ENCODE assay signal across 13 mouse cellular contexts in the genomic region with DNA sequence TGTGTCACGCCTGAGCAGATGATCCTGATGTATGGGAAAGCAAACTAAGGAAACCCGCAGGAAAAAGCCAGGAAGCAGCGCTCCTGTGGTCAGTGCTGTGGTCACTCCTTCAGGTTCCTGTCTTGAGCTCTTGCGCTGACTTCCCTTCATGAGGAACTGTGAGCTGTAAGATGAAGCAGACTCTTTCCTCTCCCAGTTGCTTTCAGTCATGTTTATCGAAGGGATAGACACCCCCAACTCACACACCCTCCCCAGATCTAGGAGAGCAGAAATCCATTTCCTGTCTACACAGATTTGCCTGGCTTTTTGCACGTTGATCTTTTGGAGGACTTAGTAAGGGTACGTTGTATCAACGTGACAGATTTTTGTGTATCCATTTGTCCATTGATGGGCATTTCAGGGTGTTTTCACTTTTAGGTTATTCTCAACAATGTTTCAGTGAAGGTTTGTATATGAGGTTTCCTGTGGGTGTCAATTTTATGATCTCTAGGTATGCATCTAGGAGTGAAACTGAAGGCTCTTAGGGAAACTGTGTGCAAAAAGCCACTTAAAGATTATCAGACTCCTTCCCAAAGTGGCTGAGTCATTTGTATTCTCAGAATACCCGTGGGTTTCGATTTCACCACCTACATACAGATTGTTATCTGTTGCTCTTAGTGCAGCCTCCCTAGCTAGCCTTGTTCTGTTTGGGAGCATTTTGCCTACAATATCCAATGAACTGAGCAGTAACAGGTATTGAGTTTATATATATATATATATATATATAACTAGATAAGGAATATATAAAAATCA. TPM values are rescaled to one million over a fixed set of nuclear protein-coding genes. Genes with fewer than 3 reads are reported as not detected.
DNase-seq lines count a peak whose midpoint lies in the region; ATAC-seq and TF ChIP-seq lines count a peak whose summit lies in the region.
"Had no signal": no experiment of that assay in that cellular context is flagged by ENCODE, and none has a peak within 500 bp of the region (broad histone marks: within the 10 kb centered on the region; RNA-seq: fewer than 3 reads in every experiment).

No protein-coding gene starts in this region.

- no peak overlapping the region for H3K27ac ChIP-seq in heart, embryonic 16.5 days (ENCODE audit: low read length)
- H3K27ac ChIP-seq in liver, embryonic 12.5 days = peak overlapping the region; percentile 62; the same call in 1 of the 2 replicates
- H3K27ac ChIP-seq: embryonic facial prominence, embryonic 13.5 days; hindbrain, embryonic 12.5 days; layer of hippocampus, adult 2 months had no signal

- H3K79me2 ChIP-seq in myocyte (ENCODE audit: control insufficient read depth, insufficient read depth) = no peaks in the 10 kb centered on the region

- H3K9me3 ChIP-seq in heart, embryonic 16.5 days (replicated peaks; ENCODE audit: control insufficient read depth, low read length) = peaks cover 2% of the 10 kb centered on the region; the same call in 1 of the 2 replicates
- H3K9me3 ChIP-seq in liver, embryonic 12.5 days (replicated peaks) = no peaks in the 10 kb centered on the region
- H3K9me3 ChIP-seq: embryonic facial prominence, embryonic 13.5 days; hindbrain, embryonic 12.5 days had no signal

- H3ac ChIP-seq in myocyte (ENCODE audit: control insufficient read depth, insufficient read length) = no peak overlapping the region

- no peaks in the 10 kb centered on the region for H3K36me3 ChIP-seq in heart, embryonic 16.5 days (ENCODE audit: control insufficient read depth, insufficient read depth)
- no peaks in the 10 kb centered on the region for H3K36me3 ChIP-seq in liver, embryonic 12.5 days
- no peaks in the 10 kb centered on the region for H3K36me3 ChIP-seq in myocyte (ENCODE audit: control insufficient read depth, insufficient read depth)
- H3K36me3 ChIP-seq: embryonic facial prominence, embryonic 13.5 days; hindbrain, embryonic 12.5 days had no signal

- no peak overlapping the region for H3K9ac ChIP-seq in heart, embryonic 16.5 days (ENCODE audit: low read length)
- H3K9ac ChIP-seq in liver, embryonic 12.5 days = peak overlapping the region; percentile 61
- H3K9ac ChIP-seq: embryonic facial prominence, embryonic 13.5 days; hindbrain, embryonic 12.5 days had no signal

- no peak for TF ChIP-seq POLR2A in myocyte (IDR thresholded peaks at IDR 0.05; ENCODE audit: insufficient read length, low read depth)

- ATAC-seq in heart, embryonic 16.5 days (replicated peaks; ENCODE audit: extremely low read depth, insufficient read depth, low FRiP score) = no peak
- ATAC-seq in liver, embryonic 12.5 days = peak; percentile 84

- 50% methylated on average over 10 of the region's 10 CpGs for WGBS in heart, embryonic 16.5 days
- 16% methylated on average over 10 of the region's 10 CpGs for WGBS in liver, embryonic 12.5 days (ENCODE audit: insufficient replicate concordance)

- no peak overlapping the region for H3K4me3 ChIP-seq in heart, embryonic 16.5 days (ENCODE audit: low read length)
- peak overlapping the region; percentile 46 for H3K4me3 ChIP-seq in liver, embryonic 12.5 days
- no peak overlapping the region for H3K4me3 ChIP-seq in myocyte
- H3K4me3 ChIP-seq: embryonic facial prominence, embryonic 13.5 days; hindbrain, embryonic 12.5 days; layer of hippocampus, adult 2 months had no signal

- DNase-seq in heart, postnatal 4 days = no peak
- DNase-seq in brain, adult 2 months (ENCODE audit: low read depth, low spot score) = peak; percentile 39
- DNase-seq in kidney, adult 18-20 months = no peak
- DNase-seq in gastrocnemius, postnatal 14 days = no peak
- no peak for DNase-seq in urinary bladder, adult 18-20 months (ENCODE audit: low spot score in 2 of 2)
- DNase-seq: cerebellum, postnatal 14 days; lung, postnatal 10 days had no signal

- no peaks in the 10 kb centered on the region for H3K27me3 ChIP-seq in heart, embryonic 16.5 days (ENCODE audit: control insufficient read depth, insufficient read depth, low read length)
- H3K27me3 ChIP-seq in liver, embryonic 12.5 days (replicated peaks) = no peaks in the 10 kb centered on the region
- no peaks in the 10 kb centered on the region for H3K27me3 ChIP-seq in myocyte (ENCODE audit: control insufficient read depth, insufficient read depth, insufficient read length)
- H3K27me3 ChIP-seq: embryonic facial prominence, embryonic 13.5 days; hindbrain, embryonic 12.5 days had no signal

- peak overlapping the region; percentile 23; the same call in 1 of the 2 replicates for H3K4me2 ChIP-seq in heart, embryonic 16.5 days (ENCODE audit: low read depth, low read length)
- peak overlapping the region; percentile 68 for H3K4me2 ChIP-seq in liver, embryonic 12.5 days
- peak overlapping the region; percentile 39 for H3K4me2 ChIP-seq in myocyte (ENCODE audit: low read depth)
- H3K4me2 ChIP-seq: embryonic facial prominence, embryonic 13.5 days; hindbrain, embryonic 12.5 days had no signal

- intact Hi-C loops in gastrocnemius, postnatal 14 days (cut with DNase I; ENCODE audit: low total_unique reads) = no loop called here

- no peaks in the 10 kb centered on the region for H3K4me1 ChIP-seq in heart, embryonic 16.5 days (ENCODE audit: control insufficient read depth, insufficient read depth, low read length)
- peaks cover 39% of the 10 kb centered on the region for H3K4me1 ChIP-seq in liver, embryonic 12.5 days
- H3K4me1 ChIP-seq: embryonic facial prominence, embryonic 13.5 days; hindbrain, embryonic 12.5 days had no signal

TF ChIP-seq in myocyte, 11 proteins besides CTCF, POLR2A, EP300 and RAD21:
- TF ChIP-seq USF1 (IDR thresholded peaks at IDR 0.05; ENCODE audit: low read depth) = no peak

RNA-seq across cellular contexts. Expression of a gene that starts 6.5 kb away (rescaled TPM):
- polyA plus RNA-seq in heart, embryonic 16.5 days (2015; fragmentation: Nextera tagmentation; extraction: Ambion mirVana) = 57.6 and 60.4 TPM in 2 replicates
- total RNA-seq in heart, postnatal 4 days (2021) = 10 to 100 TPM; 59.3 to 60.8 TPM
- 43.6 and 44.3 TPM in 2 replicates for polyA plus RNA-seq in liver, embryonic 12.5 days (2016; fragmentation: Nextera tagmentation; extraction: Ambion mirVana)
- 29.1 TPM for polyA plus RNA-seq in myocyte (2012; fragmentation: generic; extraction: Trizol)
- 10 to 100 TPM; 54.9 to 56.0 TPM for total RNA-seq in gastrocnemius, postnatal 14 days (2021)

RNA-seq across cellular contexts. Expression of a gene that starts 12.4 kb away (rescaled TPM):
- polyA plus RNA-seq in heart, embryonic 16.5 days (2015; fragmentation: Nextera tagmentation; extraction: Ambion mirVana) = 10.9 and 12.8 TPM in 2 replicates
- total RNA-seq in heart, postnatal 4 days (2021) = 1 to 10 TPM; 7.0 to 7.3 TPM
- polyA plus RNA-seq in liver, embryonic 12.5 days (2016; fragmentation: Nextera tagmentation; extraction: Ambion mirVana) = 7.5 and 8.9 TPM in 2 replicates
- 6.4 TPM for polyA plus RNA-seq in myocyte (2012; fragmentation: generic; extraction: Trizol)
- 1 to 10 TPM; 3.4 TPM for total RNA-seq in gastrocnemius, postnatal 14 days (2021)
